Mouse (Mus musculus) limb, embryonic 13.5 days (tissue): ENCODE measurements around the gene Nudc. TPM values are rescaled to one million over a fixed set of nuclear protein-coding genes. Genes with fewer than 3 reads are reported as not detected.
A peak's percentile ranks its signal among the peaks of the same experiment; 100 is the strongest.

Experiments
- ATAC-seq: fragments of 200-750 bp; cut with Nextera tagmentation; 2 replicates; pipeline ENCODE4 v1.8.0; 2017; ENCODE audit warnings: low read depth, moderate number of reproducible peaks, moderate TSS enrichment; ENCODE audit not compliant: low FRiP score
- H3K27ac ChIP-seq: fragments of 300-500 bp; sonication (generic); 2 replicates; pipeline ENCODE4 v1.5.1; 2015; ENCODE audit warnings: inconsistent platforms, mild to moderate bottlenecking, moderate library complexity
- H3K27me3 ChIP-seq: fragments of 300-500 bp; sonication (generic); 2 replicates; pipeline ENCODE4 v1.6.1; 2015; ENCODE audit warnings: mild to moderate bottlenecking, inconsistent platforms
- H3K36me3 ChIP-seq: fragments of 300-500 bp; sonication (generic); 2 replicates; pipeline ENCODE4 v1.6.1; 2015; ENCODE audit warnings: inconsistent platforms, mild to moderate bottlenecking, moderate library complexity
- H3K4me1 ChIP-seq: fragments of 300-500 bp; sonication (generic); 2 replicates; pipeline ENCODE4 v1.6.1; 2015; ENCODE audit warnings: inconsistent platforms
- H3K4me2 ChIP-seq: fragments of 300-500 bp; sonication (generic); replicated peaks from 2 replicates; pipeline ENCODE4 v1.6.1; 2015; ENCODE audit warnings: inconsistent platforms, mild to moderate bottlenecking, moderate library complexity
- H3K4me3 ChIP-seq: fragments of 300-500 bp; sonication (generic); 2 replicates; pipeline ENCODE4 v1.5.1; 2015; ENCODE audit warnings: moderate library complexity, mild to moderate bottlenecking, inconsistent platforms
- H3K9ac ChIP-seq: fragments of 300-500 bp; sonication (generic); 2 replicates; pipeline ENCODE4 v1.6.1; 2015; ENCODE audit warnings: mild to moderate bottlenecking, inconsistent platforms
- H3K9me3 ChIP-seq: fragments of 300-500 bp; sonication (generic); 2 replicates; pipeline ENCODE4 v1.6.1; 2016; ENCODE audit warnings: inconsistent platforms
- WGBS: fragments of 180-500 bp; shearing (Covaris S2); methylation state at CpG from one replicate; pipeline ENCODE4 v1.1.7; 2015; 5-methylcytosine and 5-hydroxymethylcytosine counted together
- microRNA-seq: library from miRNA; unstranded; fragments of <30 nt; microRNA quantifications from one replicate; pipeline ENCODE4, GENCODE M21; 2016
- polyA plus RNA-seq: library from polyadenylated mRNA; unstranded; fragments of >200 nt; fragmentation: Nextera tagmentation; extraction: Ambion mirVana; gene quantifications from 2 replicates; pipeline ENCODE4 v1.2.1, GENCODE M21; 2015

The Nudc gene
- polyA plus RNA-seq, 1 experiment from 2014 or later, result 291 TPM

DNA sequence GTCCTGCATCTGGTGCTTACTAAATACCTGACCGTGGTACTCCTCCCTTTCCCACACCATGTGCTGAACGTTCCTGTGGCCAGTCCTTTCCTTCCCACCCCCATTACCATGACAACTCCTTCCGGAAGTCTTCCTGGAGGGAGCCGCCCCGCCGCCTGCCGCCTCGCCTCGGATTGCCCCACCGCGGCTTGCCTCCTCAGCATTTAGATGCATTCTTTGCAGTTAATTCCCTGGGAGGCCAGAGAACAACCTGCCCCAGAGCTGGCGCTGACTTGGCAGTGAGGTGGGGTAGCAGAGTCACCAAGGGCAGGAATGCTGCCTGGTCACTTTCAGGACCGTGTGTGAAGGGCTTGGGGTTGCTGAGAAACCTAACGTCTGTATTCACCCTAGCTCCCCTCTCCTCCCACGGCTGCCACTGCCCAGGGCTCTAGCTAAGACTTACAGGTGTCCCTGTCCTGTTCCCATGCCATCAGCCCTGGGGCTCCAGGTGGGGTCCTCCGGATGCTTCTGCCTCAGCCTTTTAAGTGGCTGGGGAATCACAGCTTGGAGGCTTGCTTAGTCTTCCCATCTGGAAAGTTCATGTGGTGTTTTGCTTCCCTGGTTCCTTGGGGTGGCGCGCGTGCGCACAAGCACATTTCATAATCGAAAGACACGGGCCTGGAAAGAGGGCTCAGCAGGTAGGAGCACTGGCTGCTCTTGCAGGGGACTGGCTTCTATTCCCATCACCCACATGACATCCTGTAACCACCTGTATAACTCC is 61.4 kb downstream of the Nudc start:
- Histone ChIP-seq H3K27ac (no peak overlapping the region; the same call in 1 of the 2 replicates), H3K9me3 (no peaks in the 10 kb centered on the region), H3K4me1 (peaks cover 27% of the 10 kb centered on the region), H3K9ac (peak overlapping the region; percentile 36), H3K27me3 (peaks cover 44% of the 10 kb centered on the region), H3K36me3 (no peaks in the 10 kb centered on the region), H3K4me2 (peak overlapping the region; percentile 50), H3K4me3 (peak overlapping the region; percentile 13; the same call in 1 of the 2 replicates)
- ATAC-seq, result no peak
- 10% methylated on average over 22 of the region's 22 CpGs for WGBS

Small RNAs within 50 kb of the gene (microRNA-seq; reads per million reads assigned to microRNA genes)
- not detected for gene Gm23158

Other genes with a start within 250 kb of the Nudc start
- gene Wdtc1, start 192.5 kb downstream of the Nudc start, polyA plus RNA-seq, result 13.3 and 14.1 TPM in 2 replicates
- gene Slc9a1, start 176.3 kb downstream of the Nudc start, polyA plus RNA-seq, result 8.1 and 8.8 TPM in 2 replicates
- gene Tent5b, start 65.9 kb downstream of the Nudc start, polyA plus RNA-seq, result 0.87 and 0.92 TPM in 2 replicates
- 3.3 and 3.5 TPM in 2 replicates for gene Trnp1, start 47.4 kb downstream of the Nudc start, polyA plus RNA-seq
- 8.6 and 10.3 TPM in 2 replicates for gene Kdf1, start 27.0 kb downstream of the Nudc start, polyA plus RNA-seq
- gene Nr0b2, start 7.4 kb upstream of the Nudc start, polyA plus RNA-seq, result 0.13 and 0.28 TPM in 2 replicates
- gene Gpatch3, start 28.7 kb upstream of the Nudc start, polyA plus RNA-seq, result 7.5 and 9.5 TPM in 2 replicates
- gene Gpn2, start 38.4 kb upstream of the Nudc start, polyA plus RNA-seq, result 18.0 and 19.6 TPM in 2 replicates
- 68.0 and 81.3 TPM in 2 replicates for gene Sfn, start 56.2 kb upstream of the Nudc start, polyA plus RNA-seq
- 3.1 and 5.9 TPM in 2 replicates for gene Zdhhc18, start 104.2 kb upstream of the Nudc start, polyA plus RNA-seq
- 14.7 and 17.1 TPM in 2 replicates for gene Pigv, start 126.7 kb upstream of the Nudc start, polyA plus RNA-seq
- 34.0 and 35.8 TPM in 2 replicates for gene Arid1a, start 210.8 kb upstream of the Nudc start, polyA plus RNA-seq